Mouse (Mus musculus): Measurements from ENCODE around the gene Pygo2. TPM values are rescaled to one million over a fixed set of nuclear protein-coding genes. Genes with fewer than 3 reads are reported as not detected.

The Pygo2 gene
- polyA plus RNA-seq, 1 experiment, result 87.5 TPM

DNA sequence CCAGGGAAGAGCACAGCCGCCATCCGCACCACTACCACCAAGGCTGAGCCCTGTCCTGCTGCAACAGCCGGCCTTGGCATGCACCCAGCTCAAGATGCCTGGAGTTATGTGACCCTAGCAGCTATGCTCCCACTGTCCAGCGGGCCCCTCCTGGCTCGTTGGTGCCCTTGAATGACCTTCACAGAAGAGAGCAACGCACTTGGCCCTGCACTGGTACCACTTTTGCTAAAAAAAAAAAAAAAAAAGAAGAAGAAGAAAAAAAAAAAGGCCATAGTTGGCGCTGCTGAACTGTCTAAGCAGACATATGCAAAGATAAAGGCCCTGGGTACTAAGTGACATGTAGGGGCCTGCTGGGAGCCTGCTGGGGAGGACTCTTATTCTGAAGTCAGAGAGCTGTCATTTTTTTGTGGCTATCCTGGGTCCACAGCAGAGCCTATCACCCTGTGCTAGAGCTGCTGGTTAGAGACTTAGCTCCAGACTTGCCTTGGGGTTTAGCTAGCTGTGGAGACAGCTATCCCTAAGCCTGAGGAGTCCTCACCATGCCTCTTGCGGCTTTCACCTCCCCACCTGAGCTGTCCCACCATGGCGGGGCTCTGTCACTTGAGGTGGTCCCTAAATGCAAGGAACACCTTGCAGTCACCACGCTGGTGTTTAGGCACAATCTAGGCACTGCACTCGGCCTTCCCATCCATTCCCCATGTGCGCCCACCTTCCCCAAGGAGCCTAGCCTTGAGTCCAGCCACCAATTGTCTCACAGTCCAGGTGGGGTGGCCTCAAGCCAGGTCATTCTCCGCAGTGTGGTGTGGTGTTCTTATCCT, 18.9 kb downstream of the Pygo2 start:
- Histone ChIP-seq H3K36me3 (ENCODE audit: control insufficient read depth, insufficient read depth, low read length) (peaks cover 34% of the 10 kb centered on the region), H3K27ac (ENCODE audit: insufficient read depth, low read depth, low read length) (no peak overlapping the region), H3K4me3 (ENCODE audit: low read depth, low read length) (no peak overlapping the region), H3K27me3 (ENCODE audit: control insufficient read depth, insufficient read depth, low read length) (no peaks in the 10 kb centered on the region), H3K4me1 (ENCODE audit: control insufficient read depth, insufficient read depth, insufficient read length, low read length) (no peaks in the 10 kb centered on the region)
- TF ChIP-seq POLR2A (IDR thresholded peaks at IDR 0.05; ENCODE audit: low read depth, low read length) (no peak), CTCF (IDR thresholded peaks at IDR 0.05; ENCODE audit: extremely low read depth, insufficient read length, insufficient replicate concordance, low read depth, low read length) (no peak)
- 68% methylated on average over 13 of the region's 13 CpGs for WGBS

- 42% methylated on average over 7 of the region's 7 CpGs for WGBS
- Histone ChIP-seq H3K4me1 (ENCODE audit: control insufficient read depth, insufficient read depth, insufficient read length, low read length) (no peaks in the 10 kb centered on the region), H3K27me3 (ENCODE audit: control insufficient read depth, insufficient read depth, low read length) (no peaks in the 10 kb centered on the region), H3K36me3 (ENCODE audit: control insufficient read depth, insufficient read depth, low read length) (peaks cover 30% of the 10 kb centered on the region), H3K4me3 (ENCODE audit: low read depth, low read length) (no peak overlapping the region), H3K27ac (ENCODE audit: insufficient read depth, low read depth, low read length) (no peak overlapping the region)
- TF ChIP-seq POLR2A (IDR thresholded peaks at IDR 0.05; ENCODE audit: low read depth, low read length) (no peak), CTCF (IDR thresholded peaks at IDR 0.05; ENCODE audit: extremely low read depth, insufficient read length, insufficient replicate concordance, low read depth, low read length) (peak; percentile 83; the same call in 1 of the 2 replicates)
These were observed 19.5 kb downstream of the Pygo2 start for GRCm38 (mm10) chr3:89449541-89449940.

DNA sequence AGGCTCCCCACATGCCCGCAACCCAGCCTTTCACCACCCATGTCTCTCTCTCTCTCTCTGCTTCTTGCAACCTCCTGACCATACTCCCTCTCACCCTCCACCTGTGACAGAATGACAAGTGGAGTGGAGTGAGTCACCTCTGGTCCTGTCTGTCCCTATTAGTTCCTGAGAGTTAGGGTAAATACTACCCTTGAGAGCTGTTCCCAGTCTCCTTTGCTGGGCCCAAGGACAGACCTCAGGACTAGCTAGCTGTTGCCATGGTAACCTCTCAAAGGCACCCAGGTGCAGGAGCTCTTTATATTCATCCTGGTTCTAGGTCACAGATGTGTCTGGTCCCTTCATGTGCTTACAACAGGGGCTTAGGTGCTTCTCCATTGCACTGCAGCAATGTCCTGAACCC, 21.9 kb downstream of the Pygo2 start:
- Histone ChIP-seq H3K4me1 (ENCODE audit: control insufficient read depth, insufficient read depth, insufficient read length, low read length) (no peaks in the 10 kb centered on the region; the same call in 1 of the 2 replicates), H3K27me3 (ENCODE audit: control insufficient read depth, insufficient read depth, low read length) (no peaks in the 10 kb centered on the region), H3K36me3 (ENCODE audit: control insufficient read depth, insufficient read depth, low read length) (peaks cover 8% of the 10 kb centered on the region; the same call in 1 of the 2 replicates), H3K4me3 (ENCODE audit: low read depth, low read length) (no peak overlapping the region), H3K27ac (ENCODE audit: insufficient read depth, low read depth, low read length) (no peak overlapping the region)
- WGBS, result 90% methylated on average over 1 of the region's 1 CpGs
- TF ChIP-seq POLR2A (IDR thresholded peaks at IDR 0.05; ENCODE audit: low read depth, low read length) (no peak), CTCF (IDR thresholded peaks at IDR 0.05; ENCODE audit: extremely low read depth, insufficient read length, insufficient replicate concordance, low read depth, low read length) (no peak)

- Histone ChIP-seq H3K27ac (ENCODE audit: insufficient read depth, low read depth, low read length) (no peak within 1 kb of the TSS), H3K4me3 (ENCODE audit: low read depth, low read length) (no peak within 1 kb of the TSS), H3K27me3 (ENCODE audit: control insufficient read depth, insufficient read depth, low read length) (no peaks in the 10 kb centered on the region), H3K36me3 (ENCODE audit: control insufficient read depth, insufficient read depth, low read length) (no peaks in the 10 kb centered on the region), H3K4me1 (ENCODE audit: control insufficient read depth, insufficient read depth, insufficient read length, low read length) (no peaks in the 10 kb centered on the region; the same call in 1 of the 2 replicates)
- TF ChIP-seq POLR2A (IDR thresholded peaks at IDR 0.05; ENCODE audit: low read depth, low read length) (no peak), CTCF (IDR thresholded peaks at IDR 0.05; ENCODE audit: extremely low read depth, insufficient read length, insufficient replicate concordance, low read depth, low read length) (no peak)
- WGBS, result 72% methylated on average over 10 of the region's 10 CpGs
These were observed 24.6 kb downstream of the Pygo2 start, which contains the start of gene Pmvk for GRCm38 (mm10) chr3:89454401-89455177. Pmvk (plus strand) TSS chr3:89454541.

GRCm38 (mm10) chr3:89455786-89456285, 25.8 kb downstream of the Pygo2 start:
- H3K4me1 ChIP-seq (ENCODE audit: control insufficient read depth, insufficient read depth, insufficient read length, low read length), result peaks cover 2% of the 10 kb centered on the region; the same call in 1 of the 2 replicates
- H3K36me3 ChIP-seq (ENCODE audit: control insufficient read depth, insufficient read depth, low read length), result no peaks in the 10 kb centered on the region
- no peak overlapping the region for H3K4me3 ChIP-seq (ENCODE audit: low read depth, low read length)
- H3K27ac ChIP-seq (ENCODE audit: insufficient read depth, low read depth, low read length), result no peak overlapping the region
- H3K27me3 ChIP-seq (ENCODE audit: control insufficient read depth, insufficient read depth, low read length), result no peaks in the 10 kb centered on the region
- WGBS, result 83% methylated on average over 1 of the region's 1 CpGs
- no peak for TF ChIP-seq CTCF (IDR thresholded peaks at IDR 0.05; ENCODE audit: extremely low read depth, insufficient read length, insufficient replicate concordance, low read depth, low read length)
- no peak for TF ChIP-seq POLR2A (IDR thresholded peaks at IDR 0.05; ENCODE audit: low read depth, low read length)

DNA sequence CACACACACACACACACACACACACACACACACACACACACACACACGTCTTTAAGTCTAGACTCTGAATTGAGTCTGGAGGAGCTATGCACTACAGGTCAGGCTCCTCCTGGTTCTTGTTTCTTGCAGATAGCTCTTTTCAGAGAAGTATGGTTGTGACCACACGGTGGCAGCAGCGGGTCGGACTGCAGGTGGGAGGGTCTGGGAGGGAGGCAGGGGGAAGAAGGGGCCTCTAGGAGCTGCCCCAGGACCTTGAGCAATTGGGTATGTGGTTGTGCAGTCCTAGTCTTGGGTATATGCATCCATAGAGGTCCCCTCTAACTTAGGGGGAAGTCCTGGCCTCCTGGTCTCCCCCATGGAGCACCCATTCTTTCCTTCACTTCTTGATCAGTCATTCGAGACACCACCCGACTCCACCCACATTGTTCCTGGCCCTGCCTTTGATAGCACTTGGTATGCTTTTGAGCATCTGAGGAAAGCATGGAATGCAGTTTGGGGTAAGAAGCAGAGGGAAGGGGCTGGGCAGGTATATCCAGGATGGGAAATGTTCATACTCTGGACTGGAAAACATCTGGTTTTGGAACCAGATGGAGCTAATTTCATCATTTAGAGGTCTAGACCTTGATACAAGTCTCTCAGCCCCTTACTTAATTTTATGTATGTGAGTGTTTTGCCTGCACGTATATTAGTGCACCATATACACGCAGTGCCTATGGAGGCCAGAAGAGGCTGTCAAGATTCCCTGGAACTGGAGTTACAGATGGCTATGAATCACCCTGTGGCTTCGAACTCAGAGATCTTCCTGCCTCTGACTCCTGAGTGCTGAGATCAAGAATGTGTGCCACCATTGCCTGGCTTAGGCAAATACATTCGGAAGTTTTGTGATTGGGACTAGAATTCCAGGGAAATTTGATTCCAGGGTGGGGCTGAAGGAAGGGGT, 27.0 kb downstream of the Pygo2 start:
- 28% methylated on average over 10 of the region's 10 CpGs for WGBS
- Histone ChIP-seq H3K27me3 (ENCODE audit: control insufficient read depth, insufficient read depth, low read length) (no peaks in the 10 kb centered on the region), H3K4me3 (ENCODE audit: low read depth, low read length) (no peak overlapping the region), H3K36me3 (ENCODE audit: control insufficient read depth, insufficient read depth, low read length) (no peaks in the 10 kb centered on the region), H3K4me1 (ENCODE audit: control insufficient read depth, insufficient read depth, insufficient read length, low read length) (peaks cover 2% of the 10 kb centered on the region; the same call in 1 of the 2 replicates), H3K27ac (ENCODE audit: insufficient read depth, low read depth, low read length) (no peak overlapping the region)
- no peak for TF ChIP-seq POLR2A (IDR thresholded peaks at IDR 0.05; ENCODE audit: low read depth, low read length)
- TF ChIP-seq CTCF (IDR thresholded peaks at IDR 0.05; ENCODE audit: extremely low read depth, insufficient read length, insufficient replicate concordance, low read depth, low read length), result peak; percentile 77

Data from small intestine, adult 2 months (tissue).